Mouse (Mus musculus) stomach, postnatal 0 days (tissue): ENCODE data around the gene Dtx4.

Source experiments
- CTCF ChIP-seq: IDR thresholded peaks from 2 replicates; pipeline ENCODE4 v1.5.1; 2016; ENCODE audit warnings: antibody characterized with exemption, low read depth, mild to moderate bottlenecking, moderate library complexity
- EP300 ChIP-seq: optimal IDR thresholded peaks from 2 replicates; pipeline ENCODE3; 2016; ENCODE audit warnings: antibody characterized with exemption

DNA sequence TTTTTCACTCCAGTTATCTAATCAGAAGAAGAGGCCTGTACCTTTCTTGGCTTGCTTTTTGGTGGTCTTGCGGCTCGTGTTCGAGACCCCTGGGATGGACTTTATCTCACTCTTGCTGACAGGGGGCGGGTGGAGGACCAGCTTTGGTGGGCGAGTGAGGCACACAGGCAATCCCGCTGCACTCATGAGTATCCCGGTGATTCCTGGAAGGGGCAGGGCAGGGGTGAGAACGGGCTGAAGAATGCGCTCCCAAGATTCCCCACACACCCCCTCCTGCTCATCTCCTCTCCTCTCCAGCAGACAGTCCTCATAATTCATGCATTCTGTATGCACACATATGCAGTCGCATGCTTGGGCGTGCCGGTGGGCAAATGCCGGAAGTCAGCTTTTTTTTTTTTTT is 16.0 kb downstream of the Dtx4 start:
- TF ChIP-seq CTCF (no peak), EP300 (no peak)
